Mouse (Mus musculus) stomach, embryonic 16.5 days (tissue): ENCODE results near the gene Ralgds. TPM values are rescaled to one million over a fixed set of nuclear protein-coding genes. Genes with fewer than 3 reads are reported as not detected.

Source experiments
- ATAC-seq: fragments of 200-750 bp; cut with Nextera tagmentation; 2 replicates; pipeline ENCODE4 v1.8.0; 2017; ENCODE audit warnings: moderate number of reproducible peaks, moderate TSS enrichment; ENCODE audit not compliant: insufficient read depth, low FRiP score
- H3K27ac ChIP-seq: fragments of 300-500 bp; sonication (generic); 2 replicates; pipeline ENCODE4 v1.5.1; 2014; ENCODE audit warnings: low read length
- H3K27me3 ChIP-seq: fragments of 300-500 bp; sonication (generic); 2 replicates; pipeline ENCODE4 v1.6.1; 2014; ENCODE audit warnings: low read length, control low read depth, mixed read lengths; ENCODE audit not compliant: control insufficient read depth, insufficient read depth
- H3K36me3 ChIP-seq: fragments of 300-500 bp; sonication (generic); 2 replicates; pipeline ENCODE4 v1.6.1; 2014; ENCODE audit warnings: low read length; ENCODE audit not compliant: control insufficient read depth, insufficient read depth
- H3K4me1 ChIP-seq: fragments of 300-500 bp; sonication (generic); 2 replicates; pipeline ENCODE4 v1.6.1; 2014; ENCODE audit warnings: low read length, control low read depth, mixed read lengths; ENCODE audit not compliant: control insufficient read depth, insufficient read depth
- H3K4me2 ChIP-seq: fragments of 300-500 bp; sonication (generic); 2 replicates; pipeline ENCODE4 v1.6.1; 2014; ENCODE audit warnings: low read depth, low read length, mixed read lengths
- H3K4me3 ChIP-seq: fragments of 300-500 bp; sonication (generic); replicated peaks from 2 replicates; pipeline ENCODE4 v1.5.1; 2014; ENCODE audit warnings: mild to moderate bottlenecking, low read length
- H3K9ac ChIP-seq: fragments of 300-500 bp; sonication (generic); 2 replicates; pipeline ENCODE4 v1.6.1; 2014; ENCODE audit warnings: low read length
- H3K9me3 ChIP-seq: fragments of 300-500 bp; sonication (generic); replicated peaks from 2 replicates; pipeline ENCODE4 v1.6.1; 2016; ENCODE audit warnings: low read length, control low read depth; ENCODE audit not compliant: control insufficient read depth
- WGBS: fragments of 180-500 bp; shearing (Covaris S2); extraction: QIAGEN DNeasy Blood & Tissue Kit; methylation state at CpG from one replicate; pipeline ENCODE4 v1.1.7; 2014; 5-methylcytosine and 5-hydroxymethylcytosine counted together
- polyA plus RNA-seq: library from polyadenylated mRNA; unstranded; fragments of >200 nt; fragmentation: Nextera tagmentation; extraction: Ambion mirVana; gene quantifications from 2 replicates; pipeline ENCODE4 v1.2.1, GENCODE M21; 2015

The Ralgds gene
- polyA plus RNA-seq, 1 experiment from 2014 or later: 28.2 TPM

- Histone ChIP-seq H3K4me2 (peak overlapping the region; percentile 88), H3K4me1 (peaks cover 77% of the 10 kb centered on the region), H3K36me3 (no peaks in the 10 kb centered on the region), H3K4me3 (peak overlapping the region; percentile 73), H3K27me3 (no peaks in the 10 kb centered on the region), H3K27ac (peak overlapping the region; percentile 90), H3K9me3 (no peaks in the 10 kb centered on the region), H3K9ac (peak overlapping the region; percentile 84)
- 0 out of 2 replicates have a peak, but pooled peaks have one; percentile 18 for ATAC-seq
- 38% methylated on average over 11 of the region's 11 CpGs for WGBS
Observed at GRCm38 (mm10) chr2:28534436-28535262, 21.7 kb downstream of the Ralgds start.

GRCm38 (mm10) chr2:28535263-28535540, 22.3 kb downstream of the Ralgds start:
- Histone ChIP-seq H3K4me3 (peak overlapping the region; percentile 73), H3K4me2 (peak overlapping the region; percentile 88), H3K27ac (peak overlapping the region; percentile 90), H3K9ac (peak overlapping the region; percentile 84), H3K36me3 (no peaks in the 10 kb centered on the region), H3K4me1 (peaks cover 80% of the 10 kb centered on the region), H3K9me3 (no peaks in the 10 kb centered on the region), H3K27me3 (no peaks in the 10 kb centered on the region)
- 37% methylated on average over 4 of the region's 4 CpGs for WGBS
- ATAC-seq: no peak

GRCm38 (mm10) chr2:28535650-28536049, 22.7 kb downstream of the Ralgds start:
- Histone ChIP-seq H3K4me2 (peak overlapping the region; percentile 88), H3K9ac (peak overlapping the region; percentile 84)
- ATAC-seq: no peak

GRCm38 (mm10) chr2:28536166-28536565, 23.2 kb downstream of the Ralgds start:
- peak overlapping the region; percentile 88; the same call in 1 of the 2 replicates for H3K4me2 ChIP-seq
- no peaks in the 10 kb centered on the region for H3K27me3 ChIP-seq
- peaks cover 83% of the 10 kb centered on the region for H3K4me1 ChIP-seq
- WGBS: 42% methylated on average over 4 of the region's 4 CpGs
- no peak for ATAC-seq
- no peaks in the 10 kb centered on the region for H3K9me3 ChIP-seq
- no peak overlapping the region for H3K4me3 ChIP-seq
- H3K27ac ChIP-seq: peak overlapping the region; percentile 90
- no peaks in the 10 kb centered on the region for H3K36me3 ChIP-seq
- peak overlapping the region; percentile 84; the same call in 1 of the 2 replicates for H3K9ac ChIP-seq

More at GRCm38 (mm10) chr2:28535650-28536049, 22.7 kb downstream of the Ralgds start:
- Histone ChIP-seq H3K4me1 (peaks cover 81% of the 10 kb centered on the region), H3K4me3 (peak overlapping the region; percentile 73; the same call in 1 of the 2 replicates), H3K36me3 (no peaks in the 10 kb centered on the region), H3K27ac (peak overlapping the region; percentile 90), H3K9me3 (no peaks in the 10 kb centered on the region), H3K27me3 (no peaks in the 10 kb centered on the region)
- WGBS: 43% methylated on average over 7 of the region's 7 CpGs

GRCm38 (mm10) chr2:28536766-28537633, 24.1 kb downstream of the Ralgds start:
- Histone ChIP-seq H3K4me3 (no peak overlapping the region), H3K9me3 (no peaks in the 10 kb centered on the region), H3K4me2 (no peak overlapping the region), H3K36me3 (0 out of 2 replicates have a peak, but pooled peaks cover 2% of the 10 kb centered on the region), H3K27ac (peak overlapping the region; percentile 90), H3K4me1 (peaks cover 83% of the 10 kb centered on the region), H3K27me3 (no peaks in the 10 kb centered on the region), H3K9ac (0 out of 2 replicates have a peak overlapping the region, but pooled peaks have one; percentile 11)
- 75% methylated on average over 11 of the region's 11 CpGs for WGBS
- no peak for ATAC-seq

- H3K4me1 ChIP-seq: peaks cover 77% of the 10 kb centered on the region
- H3K9me3 ChIP-seq: no peaks in the 10 kb centered on the region
- H3K4me3 ChIP-seq: no peak overlapping the region
- H3K27me3 ChIP-seq: no peaks in the 10 kb centered on the region
- H3K36me3 ChIP-seq: 0 out of 2 replicates have a peak, but pooled peaks cover 3% of the 10 kb centered on the region
- H3K4me2 ChIP-seq: no peak overlapping the region
- H3K27ac ChIP-seq: peak overlapping the region; percentile 90
- 36% methylated on average over 4 of the region's 4 CpGs for WGBS
- ATAC-seq: no peak
- H3K9ac ChIP-seq: no peak overlapping the region
Observed at GRCm38 (mm10) chr2:28537634-28537920, 24.7 kb downstream of the Ralgds start.

GRCm38 (mm10) chr2:28537995-28538816, 25.3 kb downstream of the Ralgds start:
- no peaks in the 10 kb centered on the region for H3K9me3 ChIP-seq
- no peak for ATAC-seq
- H3K36me3 ChIP-seq: peaks cover 5% of the 10 kb centered on the region; the same call in 1 of the 2 replicates
- H3K27me3 ChIP-seq: no peaks in the 10 kb centered on the region
- H3K4me3 ChIP-seq: no peak overlapping the region
- no peak overlapping the region for H3K4me2 ChIP-seq
- H3K4me1 ChIP-seq: peaks cover 71% of the 10 kb centered on the region
- peak overlapping the region; percentile 90 for H3K27ac ChIP-seq
- peak overlapping the region; percentile 55; the same call in 1 of the 2 replicates for H3K9ac ChIP-seq
- WGBS: 70% methylated on average over 8 of the region's 8 CpGs

GRCm38 (mm10) chr2:28538817-28539128, 25.8 kb downstream of the Ralgds start:
- peaks cover 10% of the 10 kb centered on the region for H3K36me3 ChIP-seq
- H3K9ac ChIP-seq: peak overlapping the region; percentile 55
- H3K9me3 ChIP-seq: no peaks in the 10 kb centered on the region
- no peaks in the 10 kb centered on the region for H3K27me3 ChIP-seq
- no peak overlapping the region; the same call in 1 of the 2 replicates for H3K4me2 ChIP-seq
- no peak overlapping the region for H3K4me3 ChIP-seq
- H3K27ac ChIP-seq: peak overlapping the region; percentile 90
- ATAC-seq: no peak
- peaks cover 68% of the 10 kb centered on the region for H3K4me1 ChIP-seq
- WGBS: 50% methylated on average over 1 of the region's 1 CpGs
